Comparison of ENCODE assay signal across 10 mouse cellular contexts in the genomic region with DNA sequence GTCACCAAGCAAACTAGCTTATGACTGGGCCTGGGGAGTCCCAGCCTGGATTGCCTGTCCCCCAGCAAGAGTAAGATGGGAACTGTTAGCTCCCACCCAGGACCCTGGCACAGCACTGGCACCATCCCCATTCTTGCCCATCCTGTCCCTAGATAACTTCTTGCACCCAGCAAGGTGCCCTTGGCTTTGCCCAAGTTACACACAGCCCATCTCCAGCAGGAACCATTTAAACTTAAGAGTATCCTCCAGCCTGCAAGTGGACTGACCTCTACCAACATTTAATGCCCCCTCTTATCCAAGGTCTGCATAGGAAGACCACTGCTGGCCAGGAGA. TPM values are rescaled to one million over a fixed set of nuclear protein-coding genes. Genes with fewer than 3 reads are reported as not detected.
DNase-seq lines count a peak whose midpoint lies in the region; ATAC-seq lines count a peak whose summit lies in the region.
"Had no signal": no experiment of that assay in that cellular context is flagged by ENCODE, and none has a peak within 500 bp of the region (broad histone marks: within the 10 kb centered on the region; RNA-seq: fewer than 3 reads in every experiment).

No protein-coding gene starts in this region.

- peaks cover 4% of the 10 kb centered on the region for H3K27me3 ChIP-seq in hindbrain, embryonic 11.5 days (ENCODE audit: control insufficient read depth, insufficient read depth, low read length)
- H3K27me3 ChIP-seq in midbrain, embryonic 13.5 days = no peaks in the 10 kb centered on the region

- peak overlapping the region; percentile 57 for H3K4me2 ChIP-seq in hindbrain, embryonic 11.5 days (replicated peaks; ENCODE audit: low read depth, low read length)
- peak overlapping the region; percentile 92 for H3K4me2 ChIP-seq in midbrain, embryonic 13.5 days (replicated peaks)
- H3K4me2 ChIP-seq: liver, embryonic 15.5 days had no signal

- DNase-seq in cerebellum, adult 8-10 months = peak; percentile 46
- DNase-seq in brain, adult 2 months (ENCODE audit: low read depth, low spot score) = peak; percentile 17
- DNase-seq in hindbrain, embryonic 11.5 days (ENCODE audit: low spot score) = no peak
- DNase-seq in retina, embryonic 14.5 days (ENCODE audit: low spot score) = no peak
- DNase-seq in left cerebral cortex, adult 9 months (ENCODE audit: low spot score in 2 of 2) = no peak

- H3K36me3 ChIP-seq in hindbrain, embryonic 11.5 days (ENCODE audit: control insufficient read depth, insufficient read depth, low read length) = no peaks in the 10 kb centered on the region
- peaks cover 32% of the 10 kb centered on the region for H3K36me3 ChIP-seq in midbrain, embryonic 13.5 days
- H3K36me3 ChIP-seq: liver, embryonic 15.5 days had no signal

- H3K4me3 ChIP-seq in hindbrain, embryonic 11.5 days (ENCODE audit: low read depth, low read length) = peak overlapping the region; percentile 52
- peak overlapping the region; percentile 69 for H3K4me3 ChIP-seq in midbrain, embryonic 13.5 days (replicated peaks)
- H3K4me3 ChIP-seq: erythroblast, embryonic 14.5 days; liver, embryonic 15.5 days had no signal

- H3K9ac ChIP-seq in hindbrain, embryonic 11.5 days (ENCODE audit: low read depth, low read length) = peak overlapping the region; percentile 77
- H3K9ac ChIP-seq in midbrain, embryonic 13.5 days (replicated peaks) = peak overlapping the region; percentile 89
- H3K9ac ChIP-seq: liver, embryonic 15.5 days had no signal

- peaks cover 9% of the 10 kb centered on the region for H3K4me1 ChIP-seq in hindbrain, embryonic 11.5 days (replicated peaks; ENCODE audit: control insufficient read depth, insufficient read depth, low read length)
- peaks cover 70% of the 10 kb centered on the region for H3K4me1 ChIP-seq in midbrain, embryonic 13.5 days (replicated peaks)

- ATAC-seq in cerebellum, adult (ENCODE audit: insufficient number of reproducible peaks, low FRiP score, low TSS enrichment) = no peak
- ATAC-seq in hindbrain, embryonic 11.5 days (ENCODE audit: low FRiP score) = no peak
- ATAC-seq in midbrain, embryonic 13.5 days = no peak
- no peak for ATAC-seq in monocyte, adult 5-6 weeks (replicated peaks; ENCODE audit: insufficient number of reproducible peaks, low FRiP score, low TSS enrichment, poor library complexity, severe bottlenecking)

- H3K9me3 ChIP-seq in hindbrain, embryonic 11.5 days (ENCODE audit: control insufficient read depth, low read length) = no peaks in the 10 kb centered on the region
- no peaks in the 10 kb centered on the region for H3K9me3 ChIP-seq in midbrain, embryonic 13.5 days
- H3K9me3 ChIP-seq: liver, embryonic 15.5 days had no signal

- peak overlapping the region; percentile 85 for H3K27ac ChIP-seq in hindbrain, embryonic 11.5 days (ENCODE audit: low read depth, low read length)
- peak overlapping the region; percentile 100 for H3K27ac ChIP-seq in midbrain, embryonic 13.5 days
- H3K27ac ChIP-seq: liver, embryonic 15.5 days had no signal

RNA-seq across cellular contexts. Expression of a gene that starts 1.3 kb away (rescaled TPM):
- 44.3 and 44.8 TPM in 2 replicates for polyA plus RNA-seq in hindbrain, embryonic 11.5 days (2014; fragmentation: Nextera tagmentation; extraction: Ambion mirVana)
- polyA plus RNA-seq in midbrain, embryonic 13.5 days (2015; fragmentation: Nextera tagmentation; extraction: Ambion mirVana) = 96.9 and 101 TPM in 2 replicates
- total RNA-seq in monocyte, adult 5-6 weeks (2017) = 0.78 to 2.7 TPM (median 0.85 TPM) in 3 replicates

RNA-seq across cellular contexts. Expression of a gene that starts 21.3 kb away (rescaled TPM):
- 31.8 and 34.6 TPM in 2 replicates for polyA plus RNA-seq in hindbrain, embryonic 11.5 days (2014; fragmentation: Nextera tagmentation; extraction: Ambion mirVana)
- polyA plus RNA-seq in midbrain, embryonic 13.5 days (2015; fragmentation: Nextera tagmentation; extraction: Ambion mirVana) = 34.6 and 35.5 TPM in 2 replicates
- total RNA-seq in monocyte, adult 5-6 weeks (2017) = 14.7 to 21.2 TPM (median 15.2 TPM) in 3 replicates

RNA-seq across cellular contexts. Expression of a gene that starts 33.9 kb away (rescaled TPM):
- not detected in 2 replicates for polyA plus RNA-seq in hindbrain, embryonic 11.5 days (2014; fragmentation: Nextera tagmentation; extraction: Ambion mirVana)
- polyA plus RNA-seq in midbrain, embryonic 13.5 days (2015; fragmentation: Nextera tagmentation; extraction: Ambion mirVana) = not detected in 2 replicates
- total RNA-seq in monocyte, adult 5-6 weeks (2017) = not detected in 3 replicates
- polyA plus RNA-seq: erythroblast, embryonic 14.5 days; liver, embryonic 15.5 days had no signal

RNA-seq across cellular contexts. Expression of a gene that starts 53.8 kb away (rescaled TPM):
- 4.3 and 6.7 TPM in 2 replicates for polyA plus RNA-seq in hindbrain, embryonic 11.5 days (2014; fragmentation: Nextera tagmentation; extraction: Ambion mirVana)
- polyA plus RNA-seq in midbrain, embryonic 13.5 days (2015; fragmentation: Nextera tagmentation; extraction: Ambion mirVana) = 6.4 and 6.8 TPM in 2 replicates
- not detected in 3 replicates for total RNA-seq in monocyte, adult 5-6 weeks (2017)
- polyA plus RNA-seq: erythroblast, embryonic 14.5 days had no signal

RNA-seq across cellular contexts. Expression of a gene that starts 57.9 kb away (rescaled TPM):
- polyA plus RNA-seq in hindbrain, embryonic 11.5 days (2014; fragmentation: Nextera tagmentation; extraction: Ambion mirVana) = 88.2 and 88.4 TPM in 2 replicates
- 82.4 and 87.8 TPM in 2 replicates for polyA plus RNA-seq in midbrain, embryonic 13.5 days (2015; fragmentation: Nextera tagmentation; extraction: Ambion mirVana)
- total RNA-seq in monocyte, adult 5-6 weeks (2017) = 148 to 199 TPM (median 172 TPM) in 3 replicates

Comparison
In these comparisons a context has a peak if more than half of its experiments do, and no peak if none do; other contexts are left out.
1. DNase-seq: peak in cerebellum, adult 8-10 months (single experiment) and brain, adult 2 months (single experiment); none in hindbrain, embryonic 11.5 days (single experiment), retina, embryonic 14.5 days (single experiment) and left cerebral cortex, adult 9 months (0 of 2).